Mouse (Mus musculus) adrenal gland, adult (tissue): ENCODE measurements around the gene Thbs3.
A peak's percentile ranks its signal among the peaks of the same experiment; 100 is the strongest.

Source experiments
- DNase-seq, 2 experiments: peaks; one replicate each; pipeline ENCODE4 v3.0.0; 2022 to 2023; ENCODE audit warnings: low spot score in 1 of 2; ENCODE audit not compliant: inconsistent age in 2 of 2

The Thbs3 gene

GRCm38 (mm10) chr3:89226900-89227299, 11.9 kb downstream of the Thbs3 start, which contains the start of gene Mtx1:
Gene Mtx1 (minus strand): TSS chr3:89227088.
- DNase-seq: peak in 1 of 2 experiments; percentile 40

GRCm38 (mm10) chr3:89227307-89228179, 12.6 kb downstream of the Thbs3 start:
- peak; percentile 90 to 92 for DNase-seq

- DNase-seq: peak; percentile 87 to 96
These were observed 13.2 kb downstream of the Thbs3 start for GRCm38 (mm10) chr3:89228180-89228549.

- DNase-seq: no peak
These were observed 13.9 kb downstream of the Thbs3 start, which contains the start of gene Muc1 for GRCm38 (mm10) chr3:89228836-89229235. Gene Muc1 (plus strand): TSS chr3:89229057.

GRCm38 (mm10) chr3:89229276-89229675, 14.3 kb downstream of the Thbs3 start:
- DNase-seq: no peak

- no peak for DNase-seq
These were observed 15.6 kb downstream of the Thbs3 start for GRCm38 (mm10) chr3:89230561-89230960.

- no peak for DNase-seq
These were observed 16.4 kb downstream of the Thbs3 start for GRCm38 (mm10) chr3:89231345-89231744.

- no peak for DNase-seq
These were observed 16.8 kb downstream of the Thbs3 start for GRCm38 (mm10) chr3:89231772-89232275.

- no peak for DNase-seq
These were observed 17.6 kb downstream of the Thbs3 start for GRCm38 (mm10) chr3:89232614-89233013.

- DNase-seq: no peak
These were observed 18.7 kb downstream of the Thbs3 start for GRCm38 (mm10) chr3:89233562-89234110.

- DNase-seq: no peak
These were observed 21.5 kb downstream of the Thbs3 start for GRCm38 (mm10) chr3:89236516-89236915.

GRCm38 (mm10) chr3:89237682-89238081, 22.7 kb downstream of the Thbs3 start:
- peak in 1 of 2 experiments; percentile 6 for DNase-seq

GRCm38 (mm10) chr3:89238494-89238893, 23.5 kb downstream of the Thbs3 start:
- DNase-seq: peak in 1 of 2 experiments; percentile 6

GRCm38 (mm10) chr3:89242331-89242895, 27.4 kb downstream of the Thbs3 start:
- DNase-seq: peak; percentile 53 to 80

GRCm38 (mm10) chr3:89243609-89244008, 28.6 kb downstream of the Thbs3 start:
- DNase-seq: peak; percentile 28 to 54

- peak in 1 of 2 experiments; percentile 26 for DNase-seq
These were observed 29.4 kb downstream of the Thbs3 start for GRCm38 (mm10) chr3:89244158-89244981.

GRCm38 (mm10) chr3:89244982-89245687, 30.2 kb downstream of the Thbs3 start:
- DNase-seq: peak; percentile 32 to 56

GRCm38 (mm10) chr3:89245688-89246171, 30.8 kb downstream of the Thbs3 start, which contains the start of gene Krtcap2:
Gene Krtcap2 (plus strand): TSS chr3:89245966.
- DNase-seq: peak in 1 of 2 experiments; percentile 38

- peak; percentile 91 to 97 for DNase-seq
These were observed 31.5 kb downstream of the Thbs3 start, which contains the start of gene Trim46 for GRCm38 (mm10) chr3:89246261-89247100. Gene Trim46 (minus strand): TSS chr3:89246309.
